Mouse (Mus musculus): Measurements from ENCODE around the gene Galnt2. TPM values are rescaled to one million over a fixed set of nuclear protein-coding genes. Genes with fewer than 3 reads are reported as not detected.

The Galnt2 gene
- polyA plus RNA-seq, 1 experiment: 55.5 TPM

- H3ac ChIP-seq (ENCODE audit: control insufficient read depth, insufficient read length, low read depth): no peak overlapping the region
- no peaks in the 10 kb centered on the region for H3K79me3 ChIP-seq (ENCODE audit: low read depth)
- no peak for TF ChIP-seq MYOD1 (IDR thresholded peaks at IDR 0.05; ENCODE audit: control insufficient read depth, insufficient read length, low read depth)
- TF ChIP-seq CEBPB (IDR thresholded peaks at IDR 0.05; ENCODE audit: low read depth): no peak
- no peak for TF ChIP-seq USF1 (IDR thresholded peaks at IDR 0.05; ENCODE audit: low read depth)
- TF ChIP-seq MAX (IDR thresholded peaks at IDR 0.05): no peak
- TF ChIP-seq FOSL1 (IDR thresholded peaks at IDR 0.05; ENCODE audit: insufficient read depth, low read length, poor library complexity, severe bottlenecking): no peak
- TF ChIP-seq CTCF (IDR thresholded peaks at IDR 0.05; ENCODE audit: control insufficient read depth, insufficient read depth, insufficient read length): no peak
- no peak for TF ChIP-seq MYOG (IDR thresholded peaks at IDR 0.05; ENCODE audit: control insufficient read depth, extremely low read depth, insufficient read length)
- no peaks in the 10 kb centered on the region for H3K79me2 ChIP-seq (ENCODE audit: control insufficient read depth, insufficient read depth)
- H3K36me3 ChIP-seq (ENCODE audit: control insufficient read depth, insufficient read depth): no peaks in the 10 kb centered on the region
- no peak overlapping the region for H3K4me3 ChIP-seq (ENCODE audit: insufficient read depth, poor library complexity, severe bottlenecking)
- peaks cover 12% of the 10 kb centered on the region for H3K27me3 ChIP-seq (ENCODE audit: control insufficient read depth, insufficient read depth, insufficient read length)
Observed at GRCm38 (mm10) chr8:124216951-124217350, 14.2 kb upstream of the Galnt2 start.

GRCm38 (mm10) chr8:124229883-124230282 is 1.3 kb upstream of the Galnt2 start:
- no peak for TF ChIP-seq CEBPB (IDR thresholded peaks at IDR 0.05; ENCODE audit: low read depth)
- TF ChIP-seq FOSL1 (IDR thresholded peaks at IDR 0.05; ENCODE audit: insufficient read depth, low read length, poor library complexity, severe bottlenecking): no peak
- Histone ChIP-seq H3K79me2 (ENCODE audit: control insufficient read depth, insufficient read depth) (peaks cover 34% of the 10 kb centered on the region), H3K36me3 (ENCODE audit: control insufficient read depth, insufficient read depth) (no peaks in the 10 kb centered on the region), H3K27me3 (ENCODE audit: control insufficient read depth, insufficient read depth, insufficient read length) (no peaks in the 10 kb centered on the region), H3ac (ENCODE audit: control insufficient read depth, insufficient read length, low read depth) (no peak overlapping the region), H3K79me3 (ENCODE audit: low read depth) (peaks cover 13% of the 10 kb centered on the region), H3K4me3 (ENCODE audit: insufficient read depth, poor library complexity, severe bottlenecking) (no peak overlapping the region)

GRCm38 (mm10) chr8:124230496-124231175 is 555 bp upstream of the Galnt2 start:
- TF ChIP-seq USF1 (IDR thresholded peaks at IDR 0.05; ENCODE audit: low read depth): no peak
- no peak for TF ChIP-seq MYOD1 (IDR thresholded peaks at IDR 0.05; ENCODE audit: control insufficient read depth, insufficient read length, low read depth)
- no peak for TF ChIP-seq FOSL1 (IDR thresholded peaks at IDR 0.05; ENCODE audit: insufficient read depth, low read length, poor library complexity, severe bottlenecking)
- TF ChIP-seq CTCF (IDR thresholded peaks at IDR 0.05; ENCODE audit: control insufficient read depth, insufficient read depth, insufficient read length): no peak
- no peak for TF ChIP-seq CEBPB (IDR thresholded peaks at IDR 0.05; ENCODE audit: low read depth)
- no peak for TF ChIP-seq MYOG (IDR thresholded peaks at IDR 0.05; ENCODE audit: control insufficient read depth, extremely low read depth, insufficient read length)
- TF ChIP-seq MAX (IDR thresholded peaks at IDR 0.05): no peak
- peak overlapping the region; percentile 69 for H3K4me3 ChIP-seq (ENCODE audit: insufficient read depth, poor library complexity, severe bottlenecking)
- H3K79me3 ChIP-seq (ENCODE audit: low read depth): peaks cover 20% of the 10 kb centered on the region
- H3K27me3 ChIP-seq (ENCODE audit: control insufficient read depth, insufficient read depth, insufficient read length): no peaks in the 10 kb centered on the region
- H3K36me3 ChIP-seq (ENCODE audit: control insufficient read depth, insufficient read depth): no peaks in the 10 kb centered on the region
- H3ac ChIP-seq (ENCODE audit: control insufficient read depth, insufficient read length, low read depth): no peak overlapping the region
- H3K79me2 ChIP-seq (ENCODE audit: control insufficient read depth, insufficient read depth): peaks cover 41% of the 10 kb centered on the region

- Histone ChIP-seq H3K79me3 (ENCODE audit: low read depth) (peaks cover 28% of the 10 kb centered on the region), H3K36me3 (ENCODE audit: control insufficient read depth, insufficient read depth) (no peaks in the 10 kb centered on the region), H3K79me2 (ENCODE audit: control insufficient read depth, insufficient read depth) (peaks cover 52% of the 10 kb centered on the region), H3ac (ENCODE audit: control insufficient read depth, insufficient read length, low read depth) (peak overlapping the region; percentile 91), H3K27me3 (ENCODE audit: control insufficient read depth, insufficient read depth, insufficient read length) (no peaks in the 10 kb centered on the region), H3K4me3 (ENCODE audit: insufficient read depth, poor library complexity, severe bottlenecking) (peak overlapping the region; percentile 69)
- no peak for TF ChIP-seq USF1 (IDR thresholded peaks at IDR 0.05; ENCODE audit: low read depth)
- no peak for TF ChIP-seq MAX (IDR thresholded peaks at IDR 0.05)
- TF ChIP-seq CTCF (IDR thresholded peaks at IDR 0.05; ENCODE audit: control insufficient read depth, insufficient read depth, insufficient read length): peak; percentile 26
- no peak for TF ChIP-seq MYOG (IDR thresholded peaks at IDR 0.05; ENCODE audit: control insufficient read depth, extremely low read depth, insufficient read length)
Observed at GRCm38 (mm10) chr8:124231485-124232279, 491 bp downstream of the Galnt2 start.

GRCm38 (mm10) chr8:124232280-124232600 is 1.0 kb downstream of the Galnt2 start:
- Histone ChIP-seq H3K27me3 (ENCODE audit: control insufficient read depth, insufficient read depth, insufficient read length) (no peaks in the 10 kb centered on the region), H3K79me3 (ENCODE audit: low read depth) (peaks cover 33% of the 10 kb centered on the region), H3K36me3 (ENCODE audit: control insufficient read depth, insufficient read depth) (no peaks in the 10 kb centered on the region), H3K79me2 (ENCODE audit: control insufficient read depth, insufficient read depth) (peaks cover 57% of the 10 kb centered on the region), H3ac (ENCODE audit: control insufficient read depth, insufficient read length, low read depth) (peak overlapping the region; percentile 91), H3K4me3 (ENCODE audit: insufficient read depth, poor library complexity, severe bottlenecking) (peak overlapping the region; percentile 69)
- TF ChIP-seq MAX (IDR thresholded peaks at IDR 0.05): no peak
- no peak for TF ChIP-seq MYOD1 (IDR thresholded peaks at IDR 0.05; ENCODE audit: control insufficient read depth, insufficient read length, low read depth)
- TF ChIP-seq FOSL1 (IDR thresholded peaks at IDR 0.05; ENCODE audit: insufficient read depth, low read length, poor library complexity, severe bottlenecking): no peak
- no peak for TF ChIP-seq USF1 (IDR thresholded peaks at IDR 0.05; ENCODE audit: low read depth)
- no peak for TF ChIP-seq MYOG (IDR thresholded peaks at IDR 0.05; ENCODE audit: control insufficient read depth, extremely low read depth, insufficient read length)
- no peak for TF ChIP-seq CEBPB (IDR thresholded peaks at IDR 0.05; ENCODE audit: low read depth)
- TF ChIP-seq CTCF (IDR thresholded peaks at IDR 0.05; ENCODE audit: control insufficient read depth, insufficient read depth, insufficient read length): no peak

All from C2C12 (cell line).